Mouse (Mus musculus) megakaryocyte, embryonic 14.5 days (primary cell): ENCODE measurements around the gene Mrpl55.

Experiments
- FLI1 ChIP-seq: IDR thresholded peaks from 2 replicates; pipeline ENCODE4 v1.6.1; 2012; ENCODE audit warnings: low read length, inconsistent platforms, mixed read lengths
- GATA1 ChIP-seq: IDR thresholded peaks from 3 replicates; pipeline ENCODE4 v1.6.1; 2012; ENCODE audit warnings: mixed read lengths, low read length, inconsistent platforms, borderline replicate concordance

GRCm38 (mm10) chr11:59224025-59224424 lies 21.7 kb downstream of the Mrpl55 start:
- TF ChIP-seq FLI1 (no peak), GATA1 (no peak)
